ENCODE assay signal across 19 mouse cellular contexts in the genomic region with DNA sequence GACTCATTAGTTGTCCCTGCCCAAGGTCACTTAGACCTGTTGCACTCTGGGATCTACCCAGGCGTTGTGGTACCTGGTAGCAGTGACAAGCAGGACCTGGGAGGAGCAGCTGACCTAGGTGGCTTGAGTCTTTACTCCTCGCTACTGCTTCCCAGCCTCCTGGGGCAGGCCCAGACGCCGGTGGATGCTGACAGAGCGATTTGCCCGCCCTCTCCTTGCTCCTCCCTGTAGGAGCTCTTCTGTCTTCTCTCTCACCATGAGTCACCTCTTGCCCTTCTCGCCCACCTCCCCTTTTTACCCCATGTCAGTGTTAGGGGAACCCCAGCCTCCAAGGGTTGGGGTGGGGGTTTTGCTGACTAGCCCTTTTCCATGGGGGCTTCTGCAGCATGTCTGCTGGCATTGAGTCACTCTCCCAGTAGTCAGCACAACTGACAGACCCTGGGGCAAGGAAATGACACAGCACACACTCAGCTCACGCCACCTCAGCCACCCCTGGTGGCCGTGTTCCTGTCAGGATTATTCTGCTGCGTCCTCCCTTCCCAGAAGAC. TPM values are rescaled to one million over a fixed set of nuclear protein-coding genes. Genes with fewer than 3 reads are reported as not detected.
A peak's percentile ranks its signal among the peaks of the same experiment; 100 is the strongest.
DNase-seq lines count a peak whose midpoint lies in the region; ATAC-seq and TF ChIP-seq lines count a peak whose summit lies in the region.
"Had no signal": no experiment of that assay in that cellular context is flagged by ENCODE, and none has a peak within 500 bp of the region (broad histone marks: within the 10 kb centered on the region; RNA-seq: fewer than 3 reads in every experiment).

No protein-coding gene starts in this region.

- H3K4me3 ChIP-seq in heart, embryonic 13.5 days = no peak overlapping the region
- H3K4me3 ChIP-seq in ES-E14 (ENCODE audit: insufficient read depth in 1 of 2, low read depth in 1 of 2, low read length in 2 of 2, poor library complexity in 1 of 2, severe bottlenecking in 1 of 2) = no peak overlapping the region
- H3K4me3 ChIP-seq in intestine, postnatal 0 days (ENCODE audit: low read depth, low read length) = peak overlapping the region; percentile 8
- H3K4me3 ChIP-seq in stomach, embryonic 15.5 days (replicated peaks) = 0 out of 2 replicates have a peak overlapping the region, but pooled peaks have one; percentile 4
- no peak overlapping the region for H3K4me3 ChIP-seq in layer of hippocampus, adult 2 months
- H3K4me3 ChIP-seq in forebrain, embryonic 12.5 days (replicated peaks) = no peak overlapping the region
- H3K4me3 ChIP-seq: gastrocnemius, adult 2 months; hindbrain, embryonic 12.5 days; lung, embryonic 15.5 days had no signal

- H3K4me1 ChIP-seq in heart, embryonic 13.5 days = peaks cover 66% of the 10 kb centered on the region
- peaks cover 3 to 15% of the 10 kb centered on the region in 2 experiments; a peak in 1 of 4 replicates for H3K4me1 ChIP-seq in ES-E14 (ENCODE audit: control insufficient read depth in 2 of 2, insufficient read depth in 2 of 2, low read length in 2 of 2, poor library complexity in 1 of 2)
- peaks cover 8% of the 10 kb centered on the region; the same call in 1 of the 2 replicates for H3K4me1 ChIP-seq in intestine, postnatal 0 days (replicated peaks; ENCODE audit: control insufficient read depth, insufficient read depth, low read length)
- peaks cover 17% of the 10 kb centered on the region for H3K4me1 ChIP-seq in stomach, embryonic 15.5 days
- H3K4me1 ChIP-seq in forebrain, embryonic 12.5 days = peaks cover 12% of the 10 kb centered on the region

- ATAC-seq in heart, embryonic 13.5 days (ENCODE audit: extremely low read depth, insufficient number of reproducible peaks, low FRiP score, low TSS enrichment) = no peak
- 0 out of 2 replicates have a peak, but pooled peaks have one; percentile 7 for ATAC-seq in intestine, postnatal 0 days
- ATAC-seq in stomach, embryonic 15.5 days (ENCODE audit: insufficient read depth, low FRiP score, low read depth) = no peak
- ATAC-seq in forebrain, embryonic 12.5 days (ENCODE audit: low FRiP score) = no peak
- ATAC-seq: CD4-positive, CD25-positive, alpha-beta regulatory T cell, adult 4 months; forebrain, embryonic 14.5 days had no signal

- H3K9ac ChIP-seq in heart, embryonic 13.5 days = no peak overlapping the region
- H3K9ac ChIP-seq in ES-E14 (ENCODE audit: insufficient read depth, low read depth, low read length, poor library complexity, severe bottlenecking) = no peak overlapping the region
- 0 out of 2 replicates have a peak overlapping the region, but pooled peaks have one; percentile 18 for H3K9ac ChIP-seq in intestine, postnatal 0 days (ENCODE audit: low read depth, low read length)
- no peak overlapping the region for H3K9ac ChIP-seq in stomach, embryonic 15.5 days
- H3K9ac ChIP-seq in forebrain, embryonic 12.5 days = no peak overlapping the region
- H3K9ac ChIP-seq: hindbrain, embryonic 12.5 days; lung, embryonic 15.5 days had no signal

- intact Hi-C loops in heart, postnatal 36 days (cut with DNase I) = no loop called here

- DNase-seq in heart, postnatal 36 days = no peak
- no peak for DNase-seq in ES-E14 (ENCODE audit: low read depth, low spot score)
- DNase-seq in urinary bladder, adult 2 months (ENCODE audit: low spot score) = no peak
- DNase-seq in layer of hippocampus, adult 2 months (ENCODE audit: low spot score in 2 of 2) = no peak
- DNase-seq: adrenal gland, adult 2 months; cerebellum, adult 9-11 months; gastrocnemius, adult 2 months had no signal

- no peak overlapping the region for H3K4me2 ChIP-seq in heart, embryonic 13.5 days
- H3K4me2 ChIP-seq in intestine, postnatal 0 days (replicated peaks; ENCODE audit: low read depth) = peak overlapping the region; percentile 81
- no peak overlapping the region for H3K4me2 ChIP-seq in stomach, embryonic 15.5 days
- H3K4me2 ChIP-seq in forebrain, embryonic 12.5 days = no peak overlapping the region
- H3K4me2 ChIP-seq: hindbrain, embryonic 12.5 days; lung, embryonic 15.5 days had no signal

- in situ Hi-C loops in ES-E14 (cut with MboI; ENCODE audit: low sequenced_read_pairs in 2 of 2, unreplicated experiment in 2 of 2) = no loop called here

- peaks cover 35% of the 10 kb centered on the region for H3K27me3 ChIP-seq in heart, embryonic 13.5 days (replicated peaks)
- H3K27me3 ChIP-seq in intestine, postnatal 0 days (replicated peaks; ENCODE audit: control insufficient read depth, insufficient read depth, low read length) = no peaks in the 10 kb centered on the region
- H3K27me3 ChIP-seq in stomach, embryonic 15.5 days (replicated peaks) = peaks cover 19% of the 10 kb centered on the region
- peaks cover 41% of the 10 kb centered on the region for H3K27me3 ChIP-seq in forebrain, embryonic 12.5 days
- H3K27me3 ChIP-seq: Patski had no signal

- no peaks in the 10 kb centered on the region for H3K36me3 ChIP-seq in heart, embryonic 13.5 days
- no peaks in the 10 kb centered on the region for H3K36me3 ChIP-seq in ES-E14 (ENCODE audit: control insufficient read depth, insufficient read depth, low read length, poor library complexity, severe bottlenecking)
- peaks cover 11% of the 10 kb centered on the region; the same call in 1 of the 2 replicates for H3K36me3 ChIP-seq in intestine, postnatal 0 days (ENCODE audit: control insufficient read depth, insufficient read depth)
- H3K36me3 ChIP-seq in stomach, embryonic 15.5 days = no peaks in the 10 kb centered on the region
- H3K36me3 ChIP-seq in forebrain, embryonic 12.5 days (replicated peaks) = no peaks in the 10 kb centered on the region
- H3K36me3 ChIP-seq: hindbrain, embryonic 12.5 days; lung, embryonic 15.5 days had no signal

- 59% methylated on average over 10 of the region's 10 CpGs for WGBS in heart, embryonic 13.5 days
- 47% methylated on average over 10 of the region's 10 CpGs for WGBS in intestine, postnatal 0 days
- WGBS in stomach, embryonic 15.5 days = 49% methylated on average over 10 of the region's 10 CpGs
- 45% methylated on average over 10 of the region's 10 CpGs for WGBS in forebrain, embryonic 12.5 days

- no peaks in the 10 kb centered on the region for H3K9me3 ChIP-seq in heart, embryonic 13.5 days
- no peaks in the 10 kb centered on the region for H3K9me3 ChIP-seq in ES-E14 (ENCODE audit: control insufficient read depth, insufficient read depth, low read depth, low read length)
- H3K9me3 ChIP-seq in intestine, postnatal 0 days (ENCODE audit: control insufficient read depth) = no peaks in the 10 kb centered on the region
- no peaks in the 10 kb centered on the region for H3K9me3 ChIP-seq in stomach, embryonic 15.5 days
- no peaks in the 10 kb centered on the region for H3K9me3 ChIP-seq in forebrain, embryonic 12.5 days
- H3K9me3 ChIP-seq: hindbrain, embryonic 12.5 days; lung, embryonic 15.5 days had no signal

- peak overlapping the region; percentile 2; the same call in 1 of the 2 replicates for H3K27ac ChIP-seq in heart, embryonic 13.5 days (replicated peaks)
- H3K27ac ChIP-seq in ES-E14 (ENCODE audit: insufficient read depth, low read depth, low read length, poor library complexity, severe bottlenecking) = no peak overlapping the region
- peak overlapping the region; percentile 50 for H3K27ac ChIP-seq in intestine, postnatal 0 days (ENCODE audit: low read depth, low read length)
- peak overlapping the region; percentile 44 for H3K27ac ChIP-seq in stomach, embryonic 15.5 days
- no peak overlapping the region for H3K27ac ChIP-seq in layer of hippocampus, adult 2 months
- H3K27ac ChIP-seq in forebrain, embryonic 12.5 days = no peak overlapping the region
- H3K27ac ChIP-seq: gastrocnemius, adult 2 months; hindbrain, embryonic 12.5 days; lung, embryonic 15.5 days had no signal

- peak; percentile 30; the same call in 1 of the 2 replicates for TF ChIP-seq CTCF in intestine, postnatal 0 days (IDR thresholded peaks at IDR 0.05; ENCODE audit: low read depth)
- TF ChIP-seq CTCF in layer of hippocampus, adult 2 months (conservative IDR thresholded peaks at IDR 0.05) = no peak

TF ChIP-seq in ES-E14, 5 proteins besides CTCF, POLR2A, EP300 and RAD21 (continues in another document):
- TF ChIP-seq HCFC1 (IDR thresholded peaks at IDR 0.05; ENCODE audit: borderline replicate concordance, insufficient read depth, low read length) (no peak), ZC3H11A (IDR thresholded peaks at IDR 0.05; ENCODE audit: borderline replicate concordance, low read depth, low read length) (no peak), CHD2 (IDR thresholded peaks at IDR 0.05; ENCODE audit: low read depth, low read length) (no peak), ZNF384 (IDR thresholded peaks at IDR 0.05; ENCODE audit: low read depth, low read length) (no peak)

RNA-seq across cellular contexts. Expression of a gene that starts 3.1 kb away (rescaled TPM):
- polyA plus RNA-seq in heart, embryonic 13.5 days (2015; fragmentation: Nextera tagmentation; extraction: Ambion mirVana) = 1.5 and 1.6 TPM in 2 replicates
- under 1 TPM; 0.11 to 0.16 TPM for total RNA-seq in heart, postnatal 36 days (2021)
- total RNA-seq in ES-E14 (2012; rRNA removed) = 6.2 and 9.4 TPM in 2 replicates
- 20.7 and 21.9 TPM in 2 replicates for polyA plus RNA-seq in intestine, postnatal 0 days (2015; fragmentation: Nextera tagmentation; extraction: Ambion mirVana)
- polyA plus RNA-seq in stomach, embryonic 15.5 days (2015; fragmentation: Nextera tagmentation; extraction: Ambion mirVana) = 5.5 and 5.9 TPM in 2 replicates
- 6.2 and 6.5 TPM in 2 replicates for polyA plus RNA-seq in urinary bladder, adult 2 months (2012; rRNA removed)
- total RNA-seq in layer of hippocampus, adult 2 months (2021) = not detected
- polyA plus RNA-seq in forebrain, embryonic 12.5 days (2016; fragmentation: Nextera tagmentation; extraction: Ambion mirVana) = 0.47 and 0.79 TPM in 2 replicates
- total RNA-seq: megakaryocyte progenitor cell, adult 5-6 weeks had no signal
- polyA plus RNA-seq: Patski had no signal

RNA-seq across cellular contexts. Expression of a gene that starts 33.6 kb away (rescaled TPM):
- polyA plus RNA-seq in heart, embryonic 13.5 days (2015; fragmentation: Nextera tagmentation; extraction: Ambion mirVana) = 0.07 TPM in 1 of 2 replicates, not detected in the other
- total RNA-seq in heart, postnatal 36 days (2021) = not detected
- 0.32 and 0.45 TPM in 2 replicates for total RNA-seq in ES-E14 (2012; rRNA removed)
- polyA plus RNA-seq in intestine, postnatal 0 days (2015; fragmentation: Nextera tagmentation; extraction: Ambion mirVana) = 0.08 and 0.13 TPM in 2 replicates
- not detected in 2 replicates for polyA plus RNA-seq in stomach, embryonic 15.5 days (2015; fragmentation: Nextera tagmentation; extraction: Ambion mirVana)
- 0.03 and 0.04 TPM in 2 replicates for polyA plus RNA-seq in urinary bladder, adult 2 months (2012; rRNA removed)
- total RNA-seq in layer of hippocampus, adult 2 months (2021) = under 1 TPM; 0.31 to 0.47 TPM
- polyA plus RNA-seq in forebrain, embryonic 12.5 days (2016; fragmentation: Nextera tagmentation; extraction: Ambion mirVana) = not detected in 2 replicates
- total RNA-seq: gastrocnemius, adult 2 months; heart, adult 8-10 months; left cerebral cortex, postnatal 10 days; megakaryocyte progenitor cell, adult 5-6 weeks had no signal
- polyA plus RNA-seq: CD4-positive, CD25-positive, alpha-beta regulatory T cell, adult 4 months; forebrain, embryonic 14.5 days; hindbrain, embryonic 12.5 days; lung, embryonic 15.5 days; Patski had no signal

RNA-seq across cellular contexts. Expression of a gene that starts 33.9 kb away (rescaled TPM):
- polyA plus RNA-seq in heart, embryonic 13.5 days (2015; fragmentation: Nextera tagmentation; extraction: Ambion mirVana) = 10.5 and 11.2 TPM in 2 replicates
- 10 to 100 TPM; 11.5 to 15.0 TPM for total RNA-seq in heart, postnatal 36 days (2021)
- total RNA-seq in ES-E14 (2012; rRNA removed) = 0.16 and 1.5 TPM in 2 replicates
- polyA plus RNA-seq in intestine, postnatal 0 days (2015; fragmentation: Nextera tagmentation; extraction: Ambion mirVana) = 3.7 and 3.9 TPM in 2 replicates
- polyA plus RNA-seq in stomach, embryonic 15.5 days (2015; fragmentation: Nextera tagmentation; extraction: Ambion mirVana) = 8.8 and 9.3 TPM in 2 replicates
- 5.5 and 6.2 TPM in 2 replicates for polyA plus RNA-seq in urinary bladder, adult 2 months (2012; rRNA removed)
- 1 to 10 TPM; 4.1 to 4.4 TPM for total RNA-seq in layer of hippocampus, adult 2 months (2021)
- 6.0 and 6.3 TPM in 2 replicates for polyA plus RNA-seq in forebrain, embryonic 12.5 days (2016; fragmentation: Nextera tagmentation; extraction: Ambion mirVana)

Comparison
In these comparisons a context has a peak if more than half of its experiments do, and no peak if none do; other contexts are left out.
1. H3K27ac ChIP-seq: peak in heart, embryonic 13.5 days (single experiment), intestine, postnatal 0 days (single experiment) and stomach, embryonic 15.5 days (single experiment); none in ES-E14 (single experiment), layer of hippocampus, adult 2 months (single experiment) and forebrain, embryonic 12.5 days (single experiment).
2. H3K4me3 ChIP-seq: peak in intestine, postnatal 0 days (single experiment) and stomach, embryonic 15.5 days (single experiment); none in heart, embryonic 13.5 days (single experiment), ES-E14 (0 of 2), layer of hippocampus, adult 2 months (single experiment) and forebrain, embryonic 12.5 days (single experiment).